Mouse (Mus musculus): ENCODE measurements around the gene Mrps15. TPM values are rescaled to one million over a fixed set of nuclear protein-coding genes. Genes with fewer than 3 reads are reported as not detected.
A peak's percentile ranks its signal among the peaks of the same experiment; 100 is the strongest.

Gene Mrps15
- total and polyA plus RNA-seq, 2 experiments from 2014 or later: 45.1 to 130 TPM

DNA sequence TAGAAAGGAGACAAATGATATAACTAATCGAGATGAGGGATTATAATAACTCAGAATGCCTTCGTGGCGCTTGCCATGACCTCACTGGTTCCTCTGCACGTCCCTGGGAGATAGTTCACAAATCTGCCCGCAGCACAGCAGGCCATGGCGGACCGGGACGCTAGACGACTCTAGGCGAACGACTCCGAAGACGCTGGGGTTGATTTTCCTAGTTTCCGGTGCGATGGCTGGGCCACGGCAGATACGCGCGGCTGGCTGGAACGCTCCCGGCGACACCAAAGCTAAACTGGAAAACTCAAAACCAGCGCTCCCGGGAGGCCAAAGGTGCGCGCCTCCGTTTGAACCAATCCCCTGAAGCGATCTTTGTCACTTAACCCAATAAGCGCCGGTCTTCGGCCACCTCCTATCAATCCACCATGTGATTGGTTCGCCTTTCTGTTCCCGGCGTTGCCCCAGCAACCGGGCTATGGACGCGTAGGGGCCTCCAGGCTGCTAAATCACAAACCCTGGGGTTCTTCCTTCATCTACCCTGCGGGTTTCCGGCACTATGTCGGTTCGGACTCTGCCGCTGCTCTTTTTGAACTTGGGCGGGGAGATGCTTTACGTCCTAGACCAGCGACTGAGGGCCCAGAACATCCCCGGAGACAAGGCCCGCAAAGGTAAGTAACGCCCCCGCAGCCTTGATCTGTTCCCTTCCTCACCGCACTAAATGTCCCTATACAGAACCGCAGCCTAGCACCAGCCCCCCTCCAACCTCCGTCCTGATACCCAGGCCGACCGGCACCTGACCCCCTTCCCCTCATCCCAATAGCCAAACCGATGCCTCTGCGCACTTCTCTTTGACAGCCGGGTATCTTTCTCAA lies 11.6 kb downstream of the Mrps15 start, which contains the start of gene Oscp1:
Gene Oscp1 (plus strand): TSS at position 432 of the 863 bp plus-strand sequence.
- DNase-seq (ENCODE audit: low spot score) (peak; percentile 97), ATAC-seq (peak; percentile 97)
- Histone ChIP-seq H3K27me3 (ENCODE audit: insufficient read depth, low read length) (no peaks in the 10 kb centered on the region), H3K4me2 (ENCODE audit: low read depth, low read length) (peak within 1 kb of the TSS; percentile 91), H3K9me3 (ENCODE audit: low read length) (no peaks in the 10 kb centered on the region), H3K4me1 (ENCODE audit: insufficient read depth, low read length) (no peaks in the 10 kb centered on the region), H3K27ac (peak within 1 kb of the TSS; percentile 76), H3K4me3 (ENCODE audit: low read length) (peak within 1 kb of the TSS; percentile 72), H3K36me3 (ENCODE audit: insufficient read depth, low read length) (peaks cover 20% of the 10 kb centered on the region; the same call in 1 of the 2 replicates), H3K9ac (replicated peaks; ENCODE audit: low read length) (peak within 1 kb of the TSS; percentile 74)
- TF ChIP-seq CTCF (IDR thresholded peaks at IDR 0.05; ENCODE audit: low read depth): no peak
- under 1% methylated on average over 57 of the region's 57 CpGs for WGBS

DNA sequence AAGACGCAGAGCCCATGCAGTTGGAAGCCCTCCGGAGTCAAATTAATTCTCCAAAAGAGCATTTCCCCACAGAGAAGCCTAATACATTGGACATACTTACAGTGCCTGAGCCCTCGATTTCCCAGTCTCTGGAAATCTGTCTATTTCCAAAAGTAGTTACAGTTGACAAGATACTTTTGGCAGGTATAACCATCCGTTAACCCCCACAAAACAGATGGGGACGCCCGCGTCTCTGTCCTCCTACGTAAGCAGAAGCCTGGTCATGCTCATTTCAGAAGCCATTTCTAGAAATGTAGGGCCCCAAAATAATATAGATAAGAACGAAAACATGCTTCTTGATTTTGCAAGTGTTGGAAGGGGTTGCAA lies 12.3 kb downstream of the Mrps15 start:
- no peak for ATAC-seq

DNA sequence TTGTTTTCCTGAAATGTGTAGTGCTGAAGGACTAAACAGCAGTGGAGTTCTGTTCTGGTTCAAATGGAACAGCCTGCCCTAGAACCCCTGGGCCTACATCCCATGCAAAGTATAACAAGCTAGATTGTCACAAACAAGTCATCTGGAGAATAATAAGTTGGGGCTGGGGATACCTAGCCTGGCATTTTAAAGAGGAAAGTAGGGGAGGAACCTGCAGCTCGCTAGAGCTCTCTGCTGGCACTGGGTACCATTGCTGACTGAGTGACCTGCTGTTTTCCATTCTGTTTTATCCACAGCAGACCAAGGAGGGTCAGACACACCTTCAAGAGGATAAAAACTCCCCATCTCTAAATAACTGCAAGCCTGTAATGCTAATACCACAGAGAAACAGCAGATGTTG lies 16.1 kb downstream of the Mrps15 start:
- DNase-seq (ENCODE audit: low spot score) (no peak), ATAC-seq (no peak)
- Histone ChIP-seq H3K4me2 (ENCODE audit: low read depth, low read length) (no peak overlapping the region), H3K27me3 (ENCODE audit: insufficient read depth, low read length) (no peaks in the 10 kb centered on the region), H3K9me3 (ENCODE audit: low read length) (no peaks in the 10 kb centered on the region), H3K4me3 (ENCODE audit: low read length) (no peak overlapping the region), H3K4me1 (ENCODE audit: insufficient read depth, low read length) (no peaks in the 10 kb centered on the region), H3K27ac (no peak overlapping the region; the same call in 1 of the 2 replicates), H3K36me3 (ENCODE audit: insufficient read depth, low read length) (no peaks in the 10 kb centered on the region), H3K9ac (replicated peaks; ENCODE audit: low read length) (no peak overlapping the region)
- 48% methylated on average over 1 of the region's 1 CpGs for WGBS
- TF ChIP-seq CTCF (IDR thresholded peaks at IDR 0.05; ENCODE audit: low read depth): no peak

More for the DNA sequence above, 12.3 kb downstream of the Mrps15 start:
- Histone ChIP-seq H3K4me2 (ENCODE audit: low read depth, low read length) (peak overlapping the region; percentile 91), H3K4me3 (ENCODE audit: low read length) (peak overlapping the region; percentile 72), H3K4me1 (ENCODE audit: insufficient read depth, low read length) (no peaks in the 10 kb centered on the region), H3K27ac (peak overlapping the region; percentile 76; the same call in 1 of the 2 replicates), H3K9me3 (ENCODE audit: low read length) (no peaks in the 10 kb centered on the region), H3K27me3 (ENCODE audit: insufficient read depth, low read length) (no peaks in the 10 kb centered on the region), H3K36me3 (ENCODE audit: insufficient read depth, low read length) (peaks cover 15% of the 10 kb centered on the region; the same call in 1 of the 2 replicates), H3K9ac (replicated peaks; ENCODE audit: low read length) (peak overlapping the region; percentile 74)
- WGBS: 25% methylated on average over 9 of the region's 9 CpGs
- TF ChIP-seq CTCF (IDR thresholded peaks at IDR 0.05; ENCODE audit: low read depth): no peak
- peak; percentile 29 for DNase-seq (ENCODE audit: low spot score)

DNA sequence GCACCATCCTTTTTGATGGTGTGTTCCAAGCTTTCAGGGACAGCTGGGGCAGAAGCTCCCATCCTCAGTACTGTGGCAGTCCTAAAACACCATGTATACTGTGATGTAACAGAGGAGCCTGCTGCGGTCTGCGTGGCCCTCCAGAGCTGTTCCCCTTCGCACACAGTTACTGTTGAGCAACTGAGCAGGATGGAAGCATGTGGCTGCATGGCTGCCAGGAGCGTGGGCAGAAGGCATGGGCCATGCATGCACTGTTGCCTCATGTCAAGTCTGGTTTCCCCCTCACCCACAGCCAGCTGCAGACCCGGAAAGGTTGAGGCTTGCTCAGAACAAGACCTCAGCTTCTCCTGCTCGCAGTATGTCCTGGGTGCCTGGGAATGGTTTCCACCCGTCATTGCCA lies 18.5 kb downstream of the Mrps15 start:
- Histone ChIP-seq H3K9me3 (ENCODE audit: low read length) (no peaks in the 10 kb centered on the region), H3K4me3 (ENCODE audit: low read length) (no peak overlapping the region), H3K4me2 (ENCODE audit: low read depth, low read length) (no peak overlapping the region), H3K36me3 (ENCODE audit: insufficient read depth, low read length) (no peaks in the 10 kb centered on the region), H3K4me1 (ENCODE audit: insufficient read depth, low read length) (no peaks in the 10 kb centered on the region), H3K9ac (replicated peaks; ENCODE audit: low read length) (no peak overlapping the region), H3K27ac (no peak overlapping the region), H3K27me3 (ENCODE audit: insufficient read depth, low read length) (no peaks in the 10 kb centered on the region)
- ATAC-seq (no peak), DNase-seq (ENCODE audit: low spot score) (no peak)
- 95% methylated on average over 7 of the region's 7 CpGs for WGBS
- no peak for TF ChIP-seq CTCF (IDR thresholded peaks at IDR 0.05; ENCODE audit: low read depth)

- WGBS: 48% methylated on average over 15 of the region's 15 CpGs
- DNase-seq (ENCODE audit: low spot score): peak; percentile 51
- no peak overlapping the region for H3K4me3 ChIP-seq (ENCODE audit: low read length)
- H3K4me2 ChIP-seq (ENCODE audit: low read depth, low read length): no peak overlapping the region
- no peak overlapping the region for H3K27ac ChIP-seq
- H3K9me3 ChIP-seq (ENCODE audit: low read length): no peaks in the 10 kb centered on the region
- no peaks in the 10 kb centered on the region for H3K4me1 ChIP-seq (ENCODE audit: insufficient read depth, low read length)
- no peak for TF ChIP-seq CTCF (IDR thresholded peaks at IDR 0.05; ENCODE audit: low read depth)
- H3K36me3 ChIP-seq (ENCODE audit: insufficient read depth, low read length): no peaks in the 10 kb centered on the region
- H3K27me3 ChIP-seq (ENCODE audit: insufficient read depth, low read length): no peaks in the 10 kb centered on the region
- no peak overlapping the region for H3K9ac ChIP-seq (replicated peaks; ENCODE audit: low read length)
- no peak for ATAC-seq
Observed at GRCm38 (mm10) chr4:126067401-126068077, 20.8 kb downstream of the Mrps15 start.

DNA sequence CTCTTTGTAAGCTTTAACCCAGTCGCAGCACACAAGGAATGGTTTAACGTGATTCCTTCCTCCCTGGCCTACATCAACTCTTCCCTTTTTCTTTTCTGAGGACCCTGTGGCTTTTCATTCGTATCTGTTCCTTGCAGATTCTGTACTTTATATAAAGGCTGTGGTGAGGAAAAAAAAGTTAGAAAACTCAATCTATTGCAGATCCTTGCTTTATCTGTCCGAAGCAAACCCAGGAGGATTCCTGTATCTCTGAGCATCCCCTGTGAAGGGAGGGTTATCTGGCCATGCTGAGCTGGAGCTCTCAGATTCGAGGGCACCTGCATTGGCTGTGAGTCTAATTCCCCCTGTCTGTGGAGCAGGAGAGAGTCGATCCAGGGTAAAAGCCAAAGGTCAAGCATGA lies 22.1 kb downstream of the Mrps15 start:
- no peak overlapping the region for H3K4me2 ChIP-seq (ENCODE audit: low read depth, low read length)
- no peak for DNase-seq (ENCODE audit: low spot score)
- no peaks in the 10 kb centered on the region for H3K36me3 ChIP-seq (ENCODE audit: insufficient read depth, low read length)
- H3K4me3 ChIP-seq (ENCODE audit: low read length): no peak overlapping the region
- H3K9ac ChIP-seq (replicated peaks; ENCODE audit: low read length): no peak overlapping the region
- H3K27me3 ChIP-seq (ENCODE audit: insufficient read depth, low read length): no peaks in the 10 kb centered on the region
- H3K27ac ChIP-seq: no peak overlapping the region
- no peaks in the 10 kb centered on the region for H3K9me3 ChIP-seq (ENCODE audit: low read length)
- H3K4me1 ChIP-seq (ENCODE audit: insufficient read depth, low read length): no peaks in the 10 kb centered on the region
- TF ChIP-seq CTCF (IDR thresholded peaks at IDR 0.05; ENCODE audit: low read depth): no peak
- ATAC-seq: no peak
- WGBS: 84% methylated on average over 6 of the region's 6 CpGs

Data from hindbrain, postnatal 0 days (tissue).